Mouse (Mus musculus): ENCODE data around the gene Zfp119a. TPM values are rescaled to one million over a fixed set of nuclear protein-coding genes. Genes with fewer than 3 reads are reported as not detected.
"Not testable (repeated sequence)": the region's sequence is repeated elsewhere in the genome, so short reads cannot be mapped to it uniquely, and the experiment has no call there.

Zfp119a gene
- 10.8 and 12.0 TPM in 2 replicates for polyA plus RNA-seq (2015; fragmentation: Nextera tagmentation; extraction: Ambion mirVana)

GRCm38 (mm10) chr17:55878636-55879369 lies at the start of gene Zfp119a:
Gene Zfp119a, minus strand, starts transcription at chr17:55878930.
- peak within 1 kb of the TSS; percentile 57 for H3K4me2 ChIP-seq (ENCODE audit: low read length)
- H3K4me3 ChIP-seq (replicated peaks; ENCODE audit: low read depth, low read length): peak within 1 kb of the TSS; percentile 45
- H3K9me3 ChIP-seq (replicated peaks; ENCODE audit: low read length); H3K4me1 ChIP-seq (replicated peaks; ENCODE audit: insufficient read depth, low read length); H3K36me3 ChIP-seq (ENCODE audit: insufficient read depth, low read length); H3K27me3 ChIP-seq (ENCODE audit: insufficient read depth, low read length): not testable (repeated sequence)
- ATAC-seq (replicated peaks; ENCODE audit: low FRiP score, low read depth) (peak; percentile 99), DNase-seq (ENCODE audit: low spot score) (peak; percentile 94)
- WGBS: under 1% methylated on average over 37 of the region's 53 CpGs
- peak within 1 kb of the TSS; percentile 59 for H3K9ac ChIP-seq (ENCODE audit: low read depth, low read length)
- H3K27ac ChIP-seq: peak within 1 kb of the TSS; percentile 84

- H3K4me1 ChIP-seq (replicated peaks; ENCODE audit: insufficient read depth, low read length): no peaks in the 10 kb centered on the region
Measured at GRCm38 (mm10) chr17:55906669-55907068, 27.9 kb upstream of the Zfp119a start.

GRCm38 (mm10) chr17:55904131-55904530 lies 25.4 kb upstream of the Zfp119a start:
- TF ChIP-seq CTCF (IDR thresholded peaks at IDR 0.05; ENCODE audit: low read depth): no peak
- H3K9me3 ChIP-seq (replicated peaks; ENCODE audit: low read length): no peaks in the 10 kb centered on the region

More at GRCm38 (mm10) chr17:55906669-55907068, 27.9 kb upstream of the Zfp119a start:
- Histone ChIP-seq H3K9ac (ENCODE audit: low read depth, low read length) (no peak overlapping the region), H3K27ac (no peak overlapping the region), H3K36me3 (ENCODE audit: insufficient read depth, low read length) (no peaks in the 10 kb centered on the region), H3K9me3 (replicated peaks; ENCODE audit: low read length) (no peaks in the 10 kb centered on the region), H3K4me2 (ENCODE audit: low read length) (no peak overlapping the region), H3K27me3 (ENCODE audit: insufficient read depth, low read length) (no peaks in the 10 kb centered on the region), H3K4me3 (replicated peaks; ENCODE audit: low read depth, low read length) (no peak overlapping the region)
- no peak for ATAC-seq (replicated peaks; ENCODE audit: low FRiP score, low read depth)
- DNase-seq (ENCODE audit: low spot score): no peak
- no peak for TF ChIP-seq CTCF (IDR thresholded peaks at IDR 0.05; ENCODE audit: low read depth)

GRCm38 (mm10) chr17:55903687-55904086 lies 25.0 kb upstream of the Zfp119a start:
- peak overlapping the region; percentile 50; the same call in 1 of the 2 replicates for H3K27ac ChIP-seq
- peak; percentile 57 for DNase-seq (ENCODE audit: low spot score)
- WGBS: 72% methylated on average over 1 of the region's 1 CpGs

More at GRCm38 (mm10) chr17:55904131-55904530, 25.4 kb upstream of the Zfp119a start:
- Histone ChIP-seq H3K4me2 (ENCODE audit: low read length) (no peak overlapping the region), H3K4me3 (replicated peaks; ENCODE audit: low read depth, low read length) (no peak overlapping the region), H3K9ac (ENCODE audit: low read depth, low read length) (no peak overlapping the region), H3K27me3 (ENCODE audit: insufficient read depth, low read length) (no peaks in the 10 kb centered on the region), H3K4me1 (replicated peaks; ENCODE audit: insufficient read depth, low read length) (no peaks in the 10 kb centered on the region), H3K27ac (0 out of 2 replicates have a peak overlapping the region, but pooled peaks have one; percentile 28), H3K36me3 (ENCODE audit: insufficient read depth, low read length) (no peaks in the 10 kb centered on the region)
- 61% methylated on average over 6 of the region's 6 CpGs for WGBS
- DNase-seq (ENCODE audit: low spot score) (no peak), ATAC-seq (replicated peaks; ENCODE audit: low FRiP score, low read depth) (0 out of 2 replicates have a peak, but pooled peaks have one; percentile 21)

GRCm38 (mm10) chr17:55903087-55903486 lies 24.4 kb upstream of the Zfp119a start:
- H3K27ac ChIP-seq: peak overlapping the region; percentile 50
- DNase-seq (ENCODE audit: low spot score) (no peak), ATAC-seq (replicated peaks; ENCODE audit: low FRiP score, low read depth) (no peak)
- 0 out of 2 replicates have a peak, but pooled peaks cover 3% of the 10 kb centered on the region for H3K36me3 ChIP-seq (ENCODE audit: insufficient read depth, low read length)
- no peaks in the 10 kb centered on the region for H3K27me3 ChIP-seq (ENCODE audit: insufficient read depth, low read length)
- no peaks in the 10 kb centered on the region for H3K4me1 ChIP-seq (replicated peaks; ENCODE audit: insufficient read depth, low read length)
- WGBS: 49% methylated on average over 2 of the region's 2 CpGs
- no peak overlapping the region for H3K4me3 ChIP-seq (replicated peaks; ENCODE audit: low read depth, low read length)
- 0 out of 2 replicates have a peak, but pooled peaks cover 3% of the 10 kb centered on the region for H3K9me3 ChIP-seq (replicated peaks; ENCODE audit: low read length)
- no peak overlapping the region for H3K4me2 ChIP-seq (ENCODE audit: low read length)
- no peak overlapping the region for H3K9ac ChIP-seq (ENCODE audit: low read depth, low read length)
- no peak for TF ChIP-seq CTCF (IDR thresholded peaks at IDR 0.05; ENCODE audit: low read depth)

More at GRCm38 (mm10) chr17:55903687-55904086, 25.0 kb upstream of the Zfp119a start:
- H3K9me3 ChIP-seq (replicated peaks; ENCODE audit: low read length): no peaks in the 10 kb centered on the region
- TF ChIP-seq CTCF (IDR thresholded peaks at IDR 0.05; ENCODE audit: low read depth): no peak
- H3K9ac ChIP-seq (ENCODE audit: low read depth, low read length): no peak overlapping the region
- no peaks in the 10 kb centered on the region for H3K4me1 ChIP-seq (replicated peaks; ENCODE audit: insufficient read depth, low read length)
- H3K36me3 ChIP-seq (ENCODE audit: insufficient read depth, low read length): no peaks in the 10 kb centered on the region
- no peak overlapping the region for H3K4me3 ChIP-seq (replicated peaks; ENCODE audit: low read depth, low read length)
- peak; percentile 49; the same call in 1 of the 2 replicates for ATAC-seq (replicated peaks; ENCODE audit: low FRiP score, low read depth)
- H3K4me2 ChIP-seq (ENCODE audit: low read length): no peak overlapping the region
- H3K27me3 ChIP-seq (ENCODE audit: insufficient read depth, low read length): no peaks in the 10 kb centered on the region

GRCm38 (mm10) chr17:55892406-55892955 lies 13.8 kb upstream of the Zfp119a start:
- Histone ChIP-seq H3K27ac (peak overlapping the region; percentile 87), H3K4me3 (replicated peaks; ENCODE audit: low read depth, low read length) (peak overlapping the region; percentile 46), H3K9ac (ENCODE audit: low read depth, low read length) (peak overlapping the region; percentile 37; the same call in 1 of the 2 replicates), H3K4me2 (ENCODE audit: low read length) (peak overlapping the region; percentile 56)
- not testable (repeated sequence) for H3K9me3 ChIP-seq (replicated peaks; ENCODE audit: low read length); H3K27me3 ChIP-seq (ENCODE audit: insufficient read depth, low read length); ATAC-seq (replicated peaks; ENCODE audit: low FRiP score, low read depth); H3K4me1 ChIP-seq (replicated peaks; ENCODE audit: insufficient read depth, low read length); H3K36me3 ChIP-seq (ENCODE audit: insufficient read depth, low read length); DNase-seq (ENCODE audit: low spot score)
- 10% methylated on average over 6 of the region's 8 CpGs for WGBS
